Mouse (Mus musculus): Measurements from ENCODE around the gene Kctd17.

DNA sequence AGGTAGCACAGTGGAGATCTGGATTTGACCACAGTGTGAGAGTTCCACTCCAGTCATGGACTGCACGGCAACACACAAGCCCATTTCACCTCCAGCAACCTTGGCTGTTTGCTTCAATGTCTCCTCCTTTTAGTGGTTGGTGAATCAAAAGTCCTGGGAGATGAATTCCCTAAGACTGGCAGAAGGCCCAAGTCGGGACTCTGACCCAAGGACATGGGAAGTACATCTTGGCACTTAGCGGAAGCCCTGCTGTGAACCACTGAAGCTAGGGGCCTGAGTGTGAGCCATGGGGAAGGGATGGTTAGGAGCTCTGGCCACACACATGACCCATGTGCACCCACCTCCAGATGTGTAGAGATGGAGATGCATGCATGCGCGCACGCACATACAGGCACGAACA lies 39.2 kb downstream of the Kctd17 start:
- no peak for TF ChIP-seq CTCF (IDR thresholded peaks at IDR 0.05; ENCODE audit: low read depth, low read length)
- TF ChIP-seq TAL1 (conservative IDR thresholded peaks at IDR 0.05; ENCODE audit: low read depth, low read length), result no peak
- no peak for TF ChIP-seq GATA1 (IDR thresholded peaks at IDR 0.05; ENCODE audit: borderline replicate concordance, low read length)
- TF ChIP-seq POLR2AphosphoS5 (IDR thresholded peaks at IDR 0.05; ENCODE audit: insufficient replicate concordance, low read depth, low read length), result no peak

Measured in G1E (cell line).